Mouse (Mus musculus): ENCODE measurements around the gene Lmln. TPM values are rescaled to one million over a fixed set of nuclear protein-coding genes. Genes with fewer than 3 reads are reported as not detected.

The Lmln gene
- 0.59 TPM for polyA plus RNA-seq (2017; shearing (Covaris generic))

GRCm38 (mm10) chr16:33062024-33062681 is at the start of gene Lmln:
Lmln (plus strand) TSS chr16:33062521.

GRCm38 (mm10) chr16:33056095-33056785 is 6.1 kb upstream of the Lmln start, which contains the start of the genes Iqcg and Rpl35a:
Iqcg (minus strand) TSS chr16:33056218.
Rpl35a (plus strand) TSS chr16:33056453.

Other genes starting within 250 kb of the Lmln start
- 71.2 TPM for gene Fyttd1, start 185.0 kb upstream of the Lmln start, polyA plus RNA-seq (2017; shearing (Covaris generic))
- 18.7 TPM for gene Rubcn, start 184.8 kb upstream of the Lmln start, polyA plus RNA-seq (2017; shearing (Covaris generic))
- 74.1 TPM for gene Lrch3, start 148.4 kb upstream of the Lmln start, polyA plus RNA-seq (2017; shearing (Covaris generic))
- 0.29 TPM for gene Iqcg, start 6.3 kb upstream of the Lmln start, polyA plus RNA-seq (2017; shearing (Covaris generic))
- gene Rpl35a, start 6.1 kb upstream of the Lmln start, polyA plus RNA-seq (2017; shearing (Covaris generic)): 679 TPM
- 29.5 TPM for gene Osbpl11, start 122.5 kb downstream of the Lmln start, polyA plus RNA-seq (2017; shearing (Covaris generic))
- gene Snx4, start 188.9 kb downstream of the Lmln start, polyA plus RNA-seq (2017; shearing (Covaris generic)): 137 TPM

All from CD4-positive, CD25-positive, alpha-beta regulatory T cell (primary cell).